Mouse (Mus musculus): ENCODE results near the gene Tmem138. TPM values are rescaled to one million over a fixed set of nuclear protein-coding genes. Genes with fewer than 3 reads are reported as not detected.

Tmem138 gene
- polyA plus RNA-seq, 1 experiment = 16.0 TPM

DNA sequence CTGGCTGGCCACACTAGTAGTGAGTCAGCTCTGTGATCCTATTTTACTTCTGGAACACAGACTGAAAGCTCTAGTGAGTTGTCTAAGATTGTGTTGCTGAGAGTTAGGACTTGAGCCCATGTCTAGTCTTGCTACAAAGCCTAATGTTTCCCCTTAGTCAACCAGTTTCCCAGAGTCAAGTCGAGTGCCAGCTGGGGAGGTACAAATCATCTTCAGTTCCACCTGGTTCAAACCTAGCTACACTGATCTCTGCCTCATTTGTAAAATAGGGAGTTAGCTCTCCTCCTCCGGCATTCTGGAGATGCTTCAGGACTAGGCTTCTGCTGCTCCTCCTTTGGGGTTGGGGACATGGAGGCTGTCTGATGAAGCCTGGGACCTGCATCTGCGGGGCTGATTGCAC lies 27.4 kb upstream of the Tmem138 start:
- peak overlapping the region; percentile 71 for H3ac ChIP-seq (ENCODE audit: control insufficient read depth, insufficient read length)
- TF ChIP-seq MYOD1 (IDR thresholded peaks at IDR 0.05; ENCODE audit: control insufficient read depth in 1 of 3, insufficient read length in 2 of 3, low read depth in 2 of 3) (no peak), CEBPB (IDR thresholded peaks at IDR 0.05; ENCODE audit: insufficient read depth, poor library complexity, severe bottlenecking) (no peak), MYOG (IDR thresholded peaks at IDR 0.05; ENCODE audit: control insufficient read depth in 1 of 3, insufficient read depth in 1 of 3, insufficient read length in 2 of 3, low read depth in 2 of 3) (no peak), E2F4 (IDR thresholded peaks at IDR 0.05; ENCODE audit: insufficient read depth) (no peak), MAX (IDR thresholded peaks at IDR 0.05; ENCODE audit: low read depth) (no peak), POLR2AphosphoS2 (IDR thresholded peaks at IDR 0.05; ENCODE audit: insufficient read length, low read depth) (no peak)
- peaks cover 41% of the 10 kb centered on the region for H3K79me2 ChIP-seq (ENCODE audit: control insufficient read depth, insufficient read depth)
- peak overlapping the region; percentile 92 for H3K4me2 ChIP-seq (ENCODE audit: low read depth)
- no peaks in the 10 kb centered on the region for H3K27me3 ChIP-seq (ENCODE audit: control insufficient read depth, insufficient read depth, insufficient read length)
- peaks cover 12% of the 10 kb centered on the region for H3K36me3 ChIP-seq (ENCODE audit: control insufficient read depth, insufficient read depth)
- peak overlapping the region; percentile 87 for H3K4me3 ChIP-seq

DNA sequence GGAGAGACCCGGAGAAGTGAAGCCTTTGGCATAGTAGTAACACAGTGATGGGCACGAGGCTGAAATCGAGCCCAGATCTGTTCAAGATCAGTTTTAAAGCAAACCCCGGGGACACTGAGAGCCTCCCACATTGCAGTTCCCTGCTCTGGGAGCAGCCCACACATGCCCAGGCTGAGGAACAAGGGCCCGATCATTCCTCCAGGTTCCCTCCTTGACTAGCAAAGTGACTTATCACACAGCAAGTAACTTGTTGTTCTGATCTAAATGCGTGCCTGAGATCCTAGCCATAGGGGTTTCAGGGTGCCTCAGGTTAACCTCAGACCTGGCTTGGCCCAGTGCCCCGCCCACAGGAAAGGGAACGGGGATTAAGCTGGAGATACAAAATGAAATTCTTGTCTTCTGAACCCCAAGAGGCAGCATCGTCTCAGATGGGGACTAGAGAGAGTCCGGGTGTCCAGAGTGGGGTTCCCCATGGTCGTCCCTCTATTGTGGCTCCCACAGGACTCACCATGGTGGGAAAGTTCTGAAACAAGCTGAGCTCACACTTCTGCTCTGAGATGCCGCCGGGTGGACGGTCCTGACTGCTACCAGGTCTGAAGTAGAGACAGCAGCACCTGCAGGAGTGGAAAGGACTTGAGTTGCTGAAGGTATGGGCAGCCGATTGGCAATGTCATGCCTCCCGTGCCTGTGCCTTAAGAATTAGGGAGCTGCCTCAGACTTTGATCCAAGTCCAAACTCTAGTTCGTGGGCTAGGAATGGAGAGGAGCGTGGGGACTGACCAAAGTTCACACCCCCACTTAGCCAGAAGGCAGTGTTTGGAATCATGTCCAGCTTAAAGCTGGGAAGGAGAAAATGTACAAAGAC lies 26.7 kb upstream of the Tmem138 start:
- Histone ChIP-seq H3K4me3 (peak overlapping the region; percentile 87), H3K4me2 (ENCODE audit: low read depth) (peak overlapping the region; percentile 92), H3K27me3 (ENCODE audit: control insufficient read depth, insufficient read depth, insufficient read length) (no peaks in the 10 kb centered on the region), H3K36me3 (ENCODE audit: control insufficient read depth, insufficient read depth) (peaks cover 12% of the 10 kb centered on the region), H3ac (ENCODE audit: control insufficient read depth, insufficient read length) (peak overlapping the region; percentile 71), H3K79me2 (ENCODE audit: control insufficient read depth, insufficient read depth) (peaks cover 35% of the 10 kb centered on the region)
- no peak for TF ChIP-seq REST (IDR thresholded peaks at IDR 0.05; ENCODE audit: insufficient read depth, insufficient read length)
- no peak for TF ChIP-seq MAX (IDR thresholded peaks at IDR 0.05; ENCODE audit: low read depth)
- TF ChIP-seq MYOG (IDR thresholded peaks at IDR 0.05; ENCODE audit: control insufficient read depth in 1 of 3, insufficient read depth in 1 of 3, insufficient read length in 2 of 3, low read depth in 2 of 3) = no peak
- TF ChIP-seq CEBPB (IDR thresholded peaks at IDR 0.05; ENCODE audit: insufficient read depth, poor library complexity, severe bottlenecking) = no peak
- no peak for TF ChIP-seq E2F4 (IDR thresholded peaks at IDR 0.05; ENCODE audit: insufficient read depth)
- no peak for TF ChIP-seq TCF3 (IDR thresholded peaks at IDR 0.05; ENCODE audit: insufficient read length, low read depth)
- no peak for TF ChIP-seq SRF (IDR thresholded peaks at IDR 0.05; ENCODE audit: control insufficient read depth, insufficient read length, low read depth)
- TF ChIP-seq MYOD1 (IDR thresholded peaks at IDR 0.05; ENCODE audit: control insufficient read depth in 1 of 3, insufficient read length in 2 of 3, low read depth in 2 of 3) = no peak
- TF ChIP-seq USF1 (IDR thresholded peaks at IDR 0.05; ENCODE audit: low read depth) = no peak
- TF ChIP-seq TCF12 (IDR thresholded peaks at IDR 0.05; ENCODE audit: insufficient read depth, poor library complexity, severe bottlenecking) = no peak
- TF ChIP-seq POLR2A (IDR thresholded peaks at IDR 0.05; ENCODE audit: insufficient read length, low read depth) = no peak
- no peak for TF ChIP-seq POLR2AphosphoS2 (IDR thresholded peaks at IDR 0.05; ENCODE audit: insufficient read length, low read depth)

DNA sequence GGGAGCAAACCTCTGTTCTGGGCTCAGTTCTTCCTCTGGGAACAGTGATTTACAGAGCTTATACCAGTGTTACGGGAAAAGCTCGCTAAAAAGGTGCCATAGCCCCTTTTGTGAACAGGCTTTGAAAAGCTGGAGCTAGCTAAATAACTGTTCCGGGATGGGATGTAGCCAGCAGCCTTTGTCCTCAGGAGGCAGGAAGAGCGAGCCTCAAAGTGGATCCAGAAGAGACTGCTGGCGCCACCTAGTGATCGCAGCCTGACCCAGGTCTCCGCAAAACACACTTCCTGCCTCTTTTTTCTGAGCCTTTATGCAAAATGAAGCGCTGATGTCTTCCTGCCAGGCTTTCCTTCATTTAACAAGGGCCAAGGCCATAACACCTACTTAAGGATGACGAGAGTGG lies 25.6 kb upstream of the Tmem138 start:
- no peak for TF ChIP-seq REST (IDR thresholded peaks at IDR 0.05; ENCODE audit: insufficient read depth, insufficient read length)
- no peak for TF ChIP-seq USF1 (IDR thresholded peaks at IDR 0.05; ENCODE audit: low read depth)
- peak; percentile 35 for TF ChIP-seq POLR2AphosphoS2 (IDR thresholded peaks at IDR 0.05; ENCODE audit: insufficient read length, low read depth)
- TF ChIP-seq MAX (IDR thresholded peaks at IDR 0.05; ENCODE audit: low read depth) = no peak
- no peak for TF ChIP-seq TCF3 (IDR thresholded peaks at IDR 0.05; ENCODE audit: insufficient read length, low read depth)
- peaks cover 24% of the 10 kb centered on the region for H3K79me2 ChIP-seq (ENCODE audit: control insufficient read depth, insufficient read depth)
- peaks cover under 1% of the 10 kb centered on the region for H3K36me3 ChIP-seq (ENCODE audit: control insufficient read depth, insufficient read depth)

DNA sequence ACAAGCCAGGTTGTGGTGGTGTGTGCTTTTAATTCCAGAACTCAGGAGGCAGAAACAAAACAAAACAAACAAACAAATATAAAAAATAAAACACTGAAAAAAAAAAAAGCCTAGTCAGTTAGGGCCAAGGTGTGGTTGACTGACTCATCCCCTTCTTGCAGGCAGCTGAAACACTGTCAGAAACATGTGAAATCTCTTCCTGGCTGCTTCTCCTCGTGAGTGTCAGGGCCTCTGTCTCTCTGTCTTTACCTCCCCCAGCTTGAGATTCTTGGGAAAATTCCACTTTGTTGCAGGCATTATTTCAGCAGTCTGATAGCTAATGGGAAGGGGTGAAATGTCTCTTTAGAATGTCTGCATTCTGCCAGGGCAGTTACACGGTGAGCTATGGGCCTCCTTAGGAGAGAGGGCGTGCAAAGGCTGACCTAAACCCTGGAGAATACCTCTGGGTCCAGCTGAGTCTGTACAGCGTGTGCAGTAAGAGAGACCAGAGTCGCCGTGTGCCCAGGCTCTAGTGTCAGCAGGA lies 25.1 kb upstream of the Tmem138 start:
- Histone ChIP-seq H3K36me3 (ENCODE audit: control insufficient read depth, insufficient read depth) (no peaks in the 10 kb centered on the region), H3ac (ENCODE audit: control insufficient read depth, insufficient read length) (no peak overlapping the region), H3K27me3 (ENCODE audit: control insufficient read depth, insufficient read depth, insufficient read length) (no peaks in the 10 kb centered on the region), H3K4me3 (peak overlapping the region; percentile 2), H3K79me2 (ENCODE audit: control insufficient read depth, insufficient read depth) (peaks cover 19% of the 10 kb centered on the region), H3K4me2 (ENCODE audit: low read depth) (peak overlapping the region; percentile 95)
- TF ChIP-seq TCF12 (IDR thresholded peaks at IDR 0.05; ENCODE audit: insufficient read depth, poor library complexity, severe bottlenecking) (no peak), CEBPB (IDR thresholded peaks at IDR 0.05; ENCODE audit: insufficient read depth, poor library complexity, severe bottlenecking) (peak; percentile 41; the same call in 1 of the 2 replicates)

More for the DNA sequence above, 25.6 kb upstream of the Tmem138 start:
- Histone ChIP-seq H3K4me2 (ENCODE audit: low read depth) (peak overlapping the region; percentile 95), H3K4me3 (peak overlapping the region; percentile 2), H3K27me3 (ENCODE audit: control insufficient read depth, insufficient read depth, insufficient read length) (no peaks in the 10 kb centered on the region), H3ac (ENCODE audit: control insufficient read depth, insufficient read length) (no peak overlapping the region)

DNA sequence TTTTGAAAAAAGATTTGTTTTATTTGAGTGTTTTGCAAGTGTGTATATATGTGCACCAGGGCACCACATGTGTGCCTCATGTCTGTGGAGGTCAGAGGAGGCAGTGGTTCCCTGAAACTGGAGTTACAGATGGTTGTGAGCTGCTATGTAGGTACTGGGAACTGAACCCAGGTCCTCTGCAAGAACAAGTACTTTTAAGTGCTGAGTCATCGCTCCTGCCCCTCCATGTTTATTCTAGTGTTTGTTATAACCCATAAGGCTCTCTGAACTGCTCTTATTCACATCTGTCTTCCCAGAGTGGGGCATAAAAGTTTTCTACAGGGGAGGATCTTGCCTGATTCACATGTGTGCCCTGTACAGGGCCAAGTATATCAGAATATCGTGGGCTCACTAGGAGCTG lies 22.5 kb upstream of the Tmem138 start:
- Histone ChIP-seq H3K36me3 (ENCODE audit: control insufficient read depth, insufficient read depth) (no peaks in the 10 kb centered on the region), H3K4me2 (ENCODE audit: low read depth) (no peak overlapping the region), H3K4me3 (no peak overlapping the region), H3K79me2 (ENCODE audit: control insufficient read depth, insufficient read depth) (no peaks in the 10 kb centered on the region), H3ac (ENCODE audit: control insufficient read depth, insufficient read length) (no peak overlapping the region), H3K27me3 (ENCODE audit: control insufficient read depth, insufficient read depth, insufficient read length) (no peaks in the 10 kb centered on the region)
- TF ChIP-seq SRF (IDR thresholded peaks at IDR 0.05; ENCODE audit: control insufficient read depth, insufficient read length, low read depth) (no peak), MAX (IDR thresholded peaks at IDR 0.05; ENCODE audit: low read depth) (no peak), TCF3 (IDR thresholded peaks at IDR 0.05; ENCODE audit: insufficient read length, low read depth) (no peak), E2F4 (IDR thresholded peaks at IDR 0.05; ENCODE audit: insufficient read depth) (no peak), POLR2AphosphoS2 (IDR thresholded peaks at IDR 0.05; ENCODE audit: insufficient read length, low read depth) (no peak), REST (IDR thresholded peaks at IDR 0.05; ENCODE audit: insufficient read depth, insufficient read length) (no peak), TCF12 (IDR thresholded peaks at IDR 0.05; ENCODE audit: insufficient read depth, poor library complexity, severe bottlenecking) (no peak), POLR2A (IDR thresholded peaks at IDR 0.05; ENCODE audit: insufficient read length, low read depth) (no peak), CEBPB (IDR thresholded peaks at IDR 0.05; ENCODE audit: insufficient read depth, poor library complexity, severe bottlenecking) (no peak), MYOG (IDR thresholded peaks at IDR 0.05; ENCODE audit: control insufficient read depth in 1 of 3, insufficient read depth in 1 of 3, insufficient read length in 2 of 3, low read depth in 2 of 3) (no peak), USF1 (IDR thresholded peaks at IDR 0.05; ENCODE audit: low read depth) (no peak), MYOD1 (IDR thresholded peaks at IDR 0.05; ENCODE audit: control insufficient read depth in 1 of 3, insufficient read length in 2 of 3, low read depth in 2 of 3) (no peak)
